Mouse (Mus musculus): ENCODE measurements around the gene Olfr1487.
"Not testable (repeated sequence)": the region's sequence is repeated elsewhere in the genome, so short reads cannot be mapped to it uniquely, and the experiment has no call there.

Olfr1487 gene

DNA sequence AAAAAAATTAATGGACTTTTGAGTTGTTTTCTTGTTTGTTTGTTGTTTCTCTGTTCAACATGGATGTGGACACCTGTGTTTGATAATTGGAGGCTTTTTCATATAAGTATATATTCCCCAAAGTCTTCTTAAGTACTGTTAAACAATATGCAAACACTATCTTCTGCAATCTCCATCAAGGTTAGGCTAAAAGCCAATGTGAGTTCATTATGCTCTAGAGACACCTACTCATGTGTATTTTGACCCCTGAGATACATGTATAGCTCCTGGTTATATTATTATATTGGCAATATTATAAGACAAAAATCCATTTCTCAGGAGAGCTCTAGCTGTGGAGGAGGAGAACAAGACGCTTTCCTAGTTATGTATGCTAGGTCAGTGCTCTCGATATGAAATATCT, at the start of gene Olfr1487:
Gene Olfr1487, plus strand, starts transcription at position 301 of the 400 bp plus-strand sequence.
- DNase-seq, result not testable (repeated sequence)

DNA sequence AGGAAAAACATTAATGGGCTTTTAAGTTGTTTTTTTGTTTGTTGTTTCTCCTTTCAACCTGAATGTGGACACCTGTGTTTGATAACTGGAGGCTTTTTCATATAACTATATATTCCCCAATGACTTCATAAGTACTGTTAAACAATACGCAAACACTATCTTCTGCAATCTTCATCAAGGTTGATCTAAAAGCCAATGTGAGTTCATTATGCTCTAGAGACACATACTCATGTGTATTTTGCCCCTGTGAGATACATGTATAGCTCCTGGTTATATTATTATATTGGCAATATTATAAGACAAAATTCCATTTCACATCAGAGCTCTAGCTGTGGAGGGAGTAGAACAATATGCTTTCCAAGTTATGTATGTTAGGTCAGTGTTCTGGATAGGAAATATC, 34.0 kb upstream of the Olfr1487 start, which contains the start of gene Olfr1484:
Gene Olfr1484, plus strand, starts transcription at position 301 of the 400 bp plus-strand sequence.
- no peak for DNase-seq

DNA sequence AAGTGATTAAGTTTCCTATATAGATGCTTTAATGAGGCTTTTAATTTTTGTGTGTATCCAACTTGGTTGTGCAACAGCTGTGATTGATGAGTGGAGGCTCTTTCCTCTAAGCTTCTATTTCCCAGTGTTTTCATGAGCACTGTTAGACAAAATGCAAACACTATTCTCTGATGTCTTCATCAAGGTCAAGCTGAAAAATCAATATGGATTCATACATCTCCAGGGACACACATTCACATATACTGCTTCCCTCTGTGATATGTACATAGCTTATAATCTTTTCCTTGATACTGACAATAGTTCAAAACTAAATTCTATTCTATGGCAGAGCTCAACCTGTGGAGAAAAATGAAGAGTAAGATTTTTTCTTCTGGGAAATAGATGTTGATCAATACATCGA, 14.1 kb downstream of the Olfr1487 start, which contains the start of gene Olfr1489:
Gene Olfr1489, plus strand, starts transcription at position 301 of the 400 bp plus-strand sequence.
- no peak for DNase-seq

DNA sequence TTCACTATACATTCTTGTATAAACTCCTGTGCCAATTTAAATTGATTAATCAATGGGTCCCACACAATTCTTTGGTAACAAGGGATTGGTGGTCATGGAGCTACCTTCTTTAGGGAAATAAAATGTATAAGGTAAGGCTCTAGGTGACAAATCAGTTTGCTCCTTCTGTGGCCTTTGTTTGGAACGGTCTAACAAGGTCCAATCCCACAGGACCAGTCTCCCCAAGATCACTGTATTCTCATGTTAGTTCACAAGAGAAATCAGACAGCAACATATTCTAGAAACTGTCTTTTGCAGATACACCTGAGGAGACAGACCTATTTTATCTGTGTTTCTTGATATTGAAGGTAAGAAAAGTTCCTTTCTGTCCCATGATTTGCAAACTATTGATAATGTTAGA, 33.6 kb downstream of the Olfr1487 start, which contains the start of gene Olfr1490:
Gene Olfr1490, plus strand, starts transcription at position 301 of the 400 bp plus-strand sequence.
- DNase-seq, result no peak

Data from cerebellum, postnatal 25 days (tissue).